Mouse (Mus musculus) midbrain, embryonic 16.5 days (tissue): ENCODE measurements around the gene Grik5. TPM values are rescaled to one million over a fixed set of nuclear protein-coding genes. Genes with fewer than 3 reads are reported as not detected.

ENCODE experiments used
- ATAC-seq: fragments of 200-750 bp; cut with Nextera tagmentation; 2 replicates; pipeline ENCODE4 v1.8.0; 2017; ENCODE audit warnings: moderate TSS enrichment
- H3K27ac ChIP-seq: fragments of 300-500 bp; sonication (generic); 2 replicates; pipeline ENCODE4 v1.5.1; 2014; ENCODE audit warnings: mild to moderate bottlenecking, low read length, mixed read lengths
- H3K27me3 ChIP-seq: fragments of 300-500 bp; sonication (generic); 2 replicates; pipeline ENCODE4 v1.6.1; 2014; ENCODE audit warnings: low read depth, low read length, mixed read lengths; ENCODE audit not compliant: control insufficient read depth, insufficient read depth
- H3K36me3 ChIP-seq: fragments of 300-500 bp; sonication (generic); 2 replicates; pipeline ENCODE4 v1.6.1; 2014; ENCODE audit warnings: mild to moderate bottlenecking, low read length, moderate library complexity, mixed read lengths; ENCODE audit not compliant: control insufficient read depth, insufficient read depth
- H3K4me1 ChIP-seq: fragments of 300-500 bp; sonication (generic); 2 replicates; pipeline ENCODE4 v1.6.1; 2014; ENCODE audit warnings: mild to moderate bottlenecking, low read length, mixed read lengths; ENCODE audit not compliant: control insufficient read depth, insufficient read depth
- H3K4me2 ChIP-seq: fragments of 300-500 bp; sonication (generic); 2 replicates; pipeline ENCODE4 v1.6.1; 2014; ENCODE audit warnings: mild to moderate bottlenecking, low read length, mixed read lengths
- H3K4me3 ChIP-seq: fragments of 300-500 bp; sonication (generic); 2 replicates; pipeline ENCODE4 v1.5.1; 2014; ENCODE audit warnings: low read depth, mild to moderate bottlenecking, low read length, moderate library complexity, mixed read lengths
- H3K9ac ChIP-seq: fragments of 300-500 bp; sonication (generic); 2 replicates; pipeline ENCODE4 v1.6.1; 2014; ENCODE audit warnings: low read depth, low read length, mixed read lengths
- H3K9me3 ChIP-seq: fragments of 300-500 bp; sonication (generic); replicated peaks from 2 replicates; pipeline ENCODE4 v1.6.1; 2014; ENCODE audit warnings: mild to moderate bottlenecking, low read length, mixed read lengths; ENCODE audit not compliant: control insufficient read depth, poor library complexity, severe bottlenecking
- WGBS: fragments of 180-500 bp; shearing (Covaris S2); extraction: QIAGEN DNeasy Blood & Tissue Kit; methylation state at CpG from one replicate; pipeline ENCODE4 v1.1.7; 2014; 5-methylcytosine and 5-hydroxymethylcytosine counted together
- polyA plus RNA-seq: library from polyadenylated mRNA; unstranded; fragments of >200 nt; fragmentation: Nextera tagmentation; extraction: Ambion mirVana; gene quantifications from 2 replicates; pipeline ENCODE4 v1.2.1, GENCODE M21; 2015

Grik5 gene
- polyA plus RNA-seq, 1 experiment from 2014 or later: 14.2 TPM

DNA sequence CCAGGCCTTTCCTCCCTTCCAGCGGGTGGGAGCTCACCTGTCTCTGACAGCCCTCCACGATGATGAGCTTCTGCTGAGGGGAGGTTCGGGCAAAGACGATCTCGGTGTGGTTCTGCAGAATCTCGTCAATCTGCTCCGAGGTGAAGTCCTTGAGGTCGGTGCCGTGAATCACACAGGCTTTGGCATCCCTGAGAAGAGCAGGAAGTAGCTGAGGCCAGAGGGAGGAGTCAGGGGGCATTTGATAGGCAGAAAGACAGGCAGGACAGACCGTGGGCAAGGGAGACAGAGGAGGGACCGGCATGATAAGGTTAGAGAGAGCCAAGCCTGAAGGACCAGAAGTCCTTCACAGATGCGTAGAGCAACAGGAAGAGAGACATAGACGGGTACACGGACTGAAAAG lies 84.2 kb downstream of the Grik5 start:
- Histone ChIP-seq H3K4me3 (no peak overlapping the region), H3K4me2 (no peak overlapping the region), H3K27me3 (no peaks in the 10 kb centered on the region), H3K9ac (no peak overlapping the region), H3K27ac (no peak overlapping the region), H3K36me3 (peaks cover 72% of the 10 kb centered on the region), H3K4me1 (no peaks in the 10 kb centered on the region), H3K9me3 (no peaks in the 10 kb centered on the region; the same call in 1 of the 2 replicates)
- 87% methylated on average over 14 of the region's 14 CpGs for WGBS
- no peak for ATAC-seq

DNA sequence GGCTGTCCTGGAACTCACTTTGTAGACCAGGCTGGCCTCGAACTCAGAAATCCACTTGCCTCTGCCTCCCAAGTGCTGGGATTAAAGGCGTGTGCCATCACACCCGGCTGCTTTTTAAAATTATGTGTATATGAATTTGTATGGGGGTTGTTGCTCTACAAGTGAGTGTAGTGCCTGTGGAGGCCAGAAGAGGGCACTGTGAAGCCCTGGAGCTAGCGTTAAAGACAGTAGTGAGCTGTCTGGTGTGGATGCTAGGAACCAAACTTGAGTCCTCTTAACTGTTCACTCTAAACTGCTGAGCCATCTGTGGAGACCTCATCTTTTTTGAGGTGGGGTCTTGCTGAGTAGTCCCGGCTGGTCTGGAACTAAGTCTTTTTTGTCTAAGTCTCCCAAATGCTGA lies 86.3 kb downstream of the Grik5 start:
- Histone ChIP-seq H3K4me2 (no peak overlapping the region), H3K27me3 (no peaks in the 10 kb centered on the region), H3K4me3 (no peak overlapping the region), H3K27ac (no peak overlapping the region), H3K4me1 (no peaks in the 10 kb centered on the region), H3K9ac (no peak overlapping the region), H3K9me3 (no peaks in the 10 kb centered on the region; the same call in 1 of the 2 replicates), H3K36me3 (peaks cover 74% of the 10 kb centered on the region)
- 70% methylated on average over 5 of the region's 5 CpGs for WGBS
- no peak for ATAC-seq

DNA sequence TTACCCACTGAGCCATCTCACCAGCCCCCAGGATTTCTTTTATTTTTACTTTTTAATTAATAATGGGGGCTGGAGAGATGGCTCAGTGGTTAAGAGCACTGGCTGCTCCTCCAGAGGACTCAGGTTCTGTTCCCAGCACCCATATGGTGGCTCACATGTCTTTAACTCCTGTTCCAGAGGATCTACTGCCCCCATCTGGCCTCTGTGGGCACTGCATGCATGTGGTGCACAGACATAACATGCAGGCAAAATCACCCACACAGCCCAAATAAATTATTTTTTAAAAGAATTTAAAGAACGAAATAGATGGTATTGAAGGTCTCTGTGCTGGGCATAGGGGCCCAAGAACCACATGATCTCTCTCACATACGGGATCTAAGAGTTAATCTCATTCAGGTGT lies 87.8 kb downstream of the Grik5 start:
- Histone ChIP-seq H3K9me3 (no peaks in the 10 kb centered on the region; the same call in 1 of the 2 replicates), H3K4me1 (no peaks in the 10 kb centered on the region), H3K27ac (no peak overlapping the region), H3K27me3 (no peaks in the 10 kb centered on the region), H3K9ac (no peak overlapping the region), H3K4me2 (no peak overlapping the region), H3K36me3 (peaks cover 74% of the 10 kb centered on the region), H3K4me3 (no peak overlapping the region)
- 87% methylated on average over 2 of the region's 2 CpGs for WGBS
- ATAC-seq: no peak

DNA sequence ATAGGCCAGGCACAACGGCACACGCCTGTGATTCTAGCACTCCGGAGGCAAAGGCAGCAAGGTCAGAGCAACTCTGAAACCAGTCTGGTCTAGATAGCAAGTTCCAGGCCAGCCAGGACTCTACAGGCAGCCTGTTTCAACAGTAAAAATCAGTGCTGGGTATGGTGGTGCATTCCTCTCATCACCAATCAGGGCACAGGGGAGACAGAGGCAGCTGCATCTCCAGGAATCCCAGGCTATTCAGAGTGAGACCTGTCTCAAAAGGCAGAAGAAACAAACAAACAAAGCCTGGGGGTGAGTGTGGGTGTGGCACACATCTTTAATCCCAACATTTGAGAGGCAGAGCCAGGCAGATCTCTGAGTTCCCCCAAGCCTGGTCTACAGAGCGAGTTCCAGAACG lies 88.8 kb downstream of the Grik5 start:
- H3K9ac ChIP-seq: no peak overlapping the region
- H3K27me3 ChIP-seq: no peaks in the 10 kb centered on the region
- ATAC-seq: no peak
- no peak overlapping the region for H3K27ac ChIP-seq
- H3K36me3 ChIP-seq: peaks cover 77% of the 10 kb centered on the region
- WGBS: 91% methylated on average over 5 of the region's 5 CpGs
- no peaks in the 10 kb centered on the region; the same call in 1 of the 2 replicates for H3K9me3 ChIP-seq
- H3K4me3 ChIP-seq: no peak overlapping the region
- no peak overlapping the region for H3K4me2 ChIP-seq
- H3K4me1 ChIP-seq: no peaks in the 10 kb centered on the region

DNA sequence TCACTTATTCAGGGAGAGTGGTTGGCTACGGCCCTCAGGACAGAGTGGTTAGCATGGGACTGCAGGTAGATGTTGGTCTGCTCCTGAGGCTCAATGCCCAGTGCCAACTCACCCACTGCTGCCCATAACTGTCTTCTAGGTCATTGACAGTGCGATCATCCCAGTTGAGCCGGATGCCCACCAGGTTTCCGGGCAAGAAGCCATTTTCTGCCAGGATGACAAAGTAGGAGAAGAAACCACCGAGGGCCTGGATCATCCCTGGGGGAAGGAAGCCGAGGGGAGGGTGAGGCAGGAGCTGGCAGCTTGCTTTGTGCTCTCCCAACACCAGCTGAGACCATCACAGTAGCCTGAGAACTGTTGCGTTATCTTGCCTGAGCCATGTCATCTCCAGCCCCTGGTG lies 91.7 kb downstream of the Grik5 start:
- Histone ChIP-seq H3K4me3 (no peak overlapping the region), H3K9me3 (no peaks in the 10 kb centered on the region; the same call in 1 of the 2 replicates), H3K4me2 (no peak overlapping the region), H3K36me3 (peaks cover 66% of the 10 kb centered on the region), H3K27ac (no peak overlapping the region), H3K27me3 (no peaks in the 10 kb centered on the region), H3K4me1 (no peaks in the 10 kb centered on the region), H3K9ac (no peak overlapping the region)
- no peak for ATAC-seq
- whole genome bisulfite sequencing: 88% methylated on average over 7 of the region's 7 CpGs

DNA sequence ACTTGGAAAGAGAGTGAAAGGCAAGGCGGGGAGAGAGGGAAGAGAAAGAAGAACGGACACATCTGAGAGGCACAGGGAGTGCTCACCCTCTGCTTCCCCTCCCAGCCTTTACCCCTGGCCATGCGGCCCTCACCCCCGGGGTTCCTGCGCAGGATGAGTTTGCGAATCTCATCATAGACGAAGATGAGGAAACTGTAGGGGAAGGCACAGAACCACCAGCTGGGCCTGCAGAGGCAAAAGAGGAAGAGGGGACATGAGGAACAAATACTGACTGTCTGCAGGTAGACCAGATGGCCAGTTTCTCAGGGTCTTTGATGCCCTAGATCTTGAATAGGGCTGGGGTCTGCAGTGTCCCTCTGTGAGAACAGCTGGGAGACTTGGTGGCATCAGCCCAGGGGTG lies 93.4 kb downstream of the Grik5 start:
- no peak overlapping the region for H3K4me3 ChIP-seq
- ATAC-seq: no peak
- H3K9ac ChIP-seq: no peak overlapping the region
- no peaks in the 10 kb centered on the region for H3K9me3 ChIP-seq
- H3K36me3 ChIP-seq: peaks cover 53% of the 10 kb centered on the region
- H3K27me3 ChIP-seq: no peaks in the 10 kb centered on the region
- 89% methylated on average over 7 of the region's 7 CpGs for WGBS
- H3K4me2 ChIP-seq: no peak overlapping the region
- H3K27ac ChIP-seq: no peak overlapping the region
- H3K4me1 ChIP-seq: no peaks in the 10 kb centered on the region

DNA sequence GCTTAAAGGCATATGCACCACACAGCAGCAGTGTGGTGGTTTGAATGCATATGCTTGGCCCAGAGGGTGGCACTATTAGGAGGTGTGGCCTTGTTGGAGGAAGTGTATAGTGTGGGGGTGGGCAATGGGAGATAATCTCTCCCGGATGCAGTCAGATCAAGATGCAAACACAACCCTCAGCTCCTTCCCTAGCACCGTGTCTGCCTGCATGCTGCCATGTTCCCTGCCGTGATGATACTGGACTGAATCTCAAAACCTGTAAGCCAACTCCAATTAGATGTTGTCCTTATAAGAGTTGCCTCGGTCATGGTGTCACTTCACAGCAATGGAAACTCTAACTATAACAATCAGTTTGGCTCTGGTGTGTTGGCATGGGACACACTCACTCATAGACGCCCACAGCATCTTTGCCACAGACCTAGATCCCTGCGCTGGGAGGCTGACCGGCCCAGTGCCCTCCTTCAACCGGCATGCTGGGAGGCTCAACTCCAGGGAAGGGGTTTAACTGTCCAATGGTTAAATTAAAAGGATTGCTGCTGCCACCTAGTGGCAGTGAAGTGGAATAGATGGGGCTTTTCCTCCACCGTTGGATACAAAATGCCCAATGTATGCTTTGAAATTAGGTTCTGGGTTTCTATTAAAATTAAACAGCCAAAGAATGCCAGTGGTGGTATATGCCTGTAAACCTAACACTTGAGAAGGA lies 97.1 kb downstream of the Grik5 start:
- H3K27ac ChIP-seq: no peak overlapping the region
- no peak for ATAC-seq
- WGBS: 32% methylated on average over 9 of the region's 9 CpGs

DNA sequence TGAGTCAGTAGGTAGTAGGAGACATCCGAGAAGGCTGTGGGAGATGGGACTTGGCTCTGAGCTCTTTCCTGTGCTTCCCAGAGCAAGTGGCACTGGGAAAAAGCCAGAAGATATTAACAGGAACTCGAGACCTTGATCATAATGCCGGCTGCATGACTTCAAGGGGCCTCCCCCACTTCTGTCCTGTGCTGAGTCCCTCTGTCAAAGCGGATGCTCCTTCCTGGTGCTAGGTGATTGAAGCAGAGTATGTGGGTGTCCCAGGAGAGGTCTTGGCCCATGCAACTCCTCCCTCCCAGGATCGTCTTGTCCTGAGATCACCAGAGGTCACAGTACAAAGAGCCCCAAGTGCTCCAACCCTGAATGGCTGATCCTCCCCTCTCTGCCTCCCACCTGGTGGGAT lies 98.2 kb downstream of the Grik5 start:
- 76% methylated on average over 5 of the region's 5 CpGs for WGBS
- Histone ChIP-seq H3K9ac (no peak overlapping the region), H3K36me3 (peaks cover 21% of the 10 kb centered on the region), H3K27ac (no peak overlapping the region), H3K4me1 (peaks cover 10% of the 10 kb centered on the region), H3K4me3 (no peak overlapping the region), H3K9me3 (no peaks in the 10 kb centered on the region), H3K4me2 (no peak overlapping the region), H3K27me3 (no peaks in the 10 kb centered on the region)
- ATAC-seq: no peak

More for the DNA sequence above, 97.1 kb downstream of the Grik5 start:
- Histone ChIP-seq H3K9me3 (no peaks in the 10 kb centered on the region), H3K4me1 (peaks cover 10% of the 10 kb centered on the region), H3K27me3 (no peaks in the 10 kb centered on the region), H3K9ac (no peak overlapping the region), H3K4me3 (no peak overlapping the region), H3K36me3 (peaks cover 26% of the 10 kb centered on the region), H3K4me2 (no peak overlapping the region)

DNA sequence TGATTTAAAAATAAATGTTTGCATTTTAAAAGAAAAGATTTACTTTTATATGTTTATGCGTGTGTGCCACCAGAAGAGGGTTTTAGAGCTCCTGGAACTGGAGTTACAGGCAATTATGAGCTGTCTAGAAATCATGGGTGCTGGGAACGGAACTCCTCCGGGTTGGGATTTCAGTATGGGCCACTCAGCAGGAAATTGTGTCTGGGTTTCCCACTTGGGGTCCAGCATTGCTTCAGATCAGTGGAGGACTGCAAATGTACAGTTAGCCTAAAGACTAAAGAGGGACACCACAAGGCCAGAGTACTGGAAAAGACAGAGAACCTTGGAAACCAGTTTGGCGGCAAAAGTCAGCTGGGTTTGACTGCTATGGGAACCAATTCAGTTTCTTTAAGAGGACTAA lies 98.9 kb downstream of the Grik5 start:
- Histone ChIP-seq H3K4me1 (peaks cover 10% of the 10 kb centered on the region), H3K9me3 (no peaks in the 10 kb centered on the region), H3K4me2 (no peak overlapping the region), H3K36me3 (peaks cover 14% of the 10 kb centered on the region), H3K4me3 (no peak overlapping the region), H3K27ac (no peak overlapping the region), H3K9ac (no peak overlapping the region), H3K27me3 (no peaks in the 10 kb centered on the region)
- 83% methylated on average over 4 of the region's 4 CpGs for WGBS
- no peak for ATAC-seq
